Mouse (Mus musculus) embryonic facial prominence, embryonic 13.5 days (tissue): ENCODE results near the gene Setd2. TPM values are rescaled to one million over a fixed set of nuclear protein-coding genes. Genes with fewer than 3 reads are reported as not detected.

Source experiments
- ATAC-seq: fragments of 200-750 bp; cut with Nextera tagmentation; 2 replicates; pipeline ENCODE4 v1.8.0; 2017; ENCODE audit warnings: low read depth; ENCODE audit not compliant: insufficient number of reproducible peaks, insufficient read depth, low FRiP score, low TSS enrichment
- H3K27ac ChIP-seq: fragments of 300-500 bp; sonication (generic); 2 replicates; pipeline ENCODE4 v1.5.1; 2015; ENCODE audit warnings: moderate library complexity, mild to moderate bottlenecking, inconsistent platforms
- H3K27me3 ChIP-seq: fragments of 300-500 bp; sonication (generic); 2 replicates; pipeline ENCODE4 v1.6.1; 2015; ENCODE audit warnings: mild to moderate bottlenecking, inconsistent platforms
- H3K36me3 ChIP-seq: fragments of 300-500 bp; sonication (generic); 2 replicates; pipeline ENCODE4 v1.6.1; 2015; ENCODE audit warnings: mild to moderate bottlenecking, inconsistent platforms
- H3K4me1 ChIP-seq: fragments of 300-500 bp; sonication (generic); 2 replicates; pipeline ENCODE4 v1.6.1; 2015; ENCODE audit warnings: inconsistent platforms
- H3K4me2 ChIP-seq: fragments of 300-500 bp; sonication (generic); 2 replicates; pipeline ENCODE4 v1.6.1; 2015; ENCODE audit warnings: moderate library complexity, mild to moderate bottlenecking, inconsistent platforms
- H3K4me3 ChIP-seq: fragments of 300-500 bp; sonication (generic); 2 replicates; pipeline ENCODE4 v1.5.1; 2015; ENCODE audit warnings: mild to moderate bottlenecking, inconsistent platforms
- H3K9ac ChIP-seq: fragments of 300-500 bp; sonication (generic); 2 replicates; pipeline ENCODE4 v1.6.1; 2015; ENCODE audit warnings: mild to moderate bottlenecking, inconsistent platforms
- H3K9me3 ChIP-seq: fragments of 300-500 bp; sonication (generic); 2 replicates; pipeline ENCODE4 v1.6.1; 2016; ENCODE audit warnings: inconsistent platforms
- WGBS: fragments of 180-500 bp; shearing (Covaris S2); methylation state at CpG from one replicate; pipeline ENCODE4 v1.1.7; 2015; ENCODE audit warnings: mixed read lengths; 5-methylcytosine and 5-hydroxymethylcytosine counted together
- polyA plus RNA-seq: library from polyadenylated mRNA; unstranded; fragments of >200 nt; fragmentation: Nextera tagmentation; extraction: Ambion mirVana; gene quantifications from 2 replicates; pipeline ENCODE4 v1.2.1, GENCODE M21; 2015

Gene Setd2
- 42.2 and 54.9 TPM in 2 replicates for polyA plus RNA-seq

GRCm38 (mm10) chr9:110532538-110533291 lies at the start of gene Setd2:
Gene Setd2, plus strand, starts transcription at chr9:110532597.
- WGBS = under 1% methylated on average over 91 of the region's 109 CpGs
- Histone ChIP-seq H3K9me3 (no peaks in the 10 kb centered on the region), H3K4me2 (peak within 1 kb of the TSS; percentile 72), H3K36me3 (no peaks in the 10 kb centered on the region), H3K9ac (peak within 1 kb of the TSS; percentile 100), H3K4me3 (peak within 1 kb of the TSS; percentile 98), H3K27ac (peak within 1 kb of the TSS; percentile 100), H3K27me3 (no peaks in the 10 kb centered on the region), H3K4me1 (peaks cover 25% of the 10 kb centered on the region)
- peak; percentile 57 for ATAC-seq

- H3K36me3 ChIP-seq = no peaks in the 10 kb centered on the region
- 40% methylated on average over 4 of the region's 4 CpGs for WGBS
Observed at GRCm38 (mm10) chr9:110488841-110489240, 43.6 kb upstream of the Setd2 start.

DNA sequence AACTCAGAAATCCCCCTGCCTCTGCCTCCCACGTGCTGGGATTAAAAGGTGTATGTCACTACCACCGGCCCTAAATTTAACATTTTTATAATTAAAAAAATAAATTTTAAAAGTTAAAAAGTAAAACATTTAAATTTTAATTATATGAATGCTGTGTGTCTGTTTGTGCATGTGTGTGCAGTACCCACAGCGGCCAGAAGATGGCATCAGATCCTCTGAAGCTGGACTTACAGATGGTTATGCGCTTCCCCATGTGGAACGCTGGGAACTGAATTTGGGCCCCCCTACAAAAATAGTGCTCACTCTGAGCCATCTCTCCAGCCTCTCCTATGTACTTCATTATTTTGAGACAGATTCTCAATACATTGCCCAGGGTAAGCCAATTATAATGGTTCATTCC lies 41.5 kb upstream of the Setd2 start:
- Histone ChIP-seq H3K4me1 (no peaks in the 10 kb centered on the region), H3K27me3 (no peaks in the 10 kb centered on the region), H3K27ac (no peak overlapping the region), H3K9ac (no peak overlapping the region), H3K9me3 (peaks cover 3% of the 10 kb centered on the region), H3K4me2 (no peak overlapping the region), H3K36me3 (no peaks in the 10 kb centered on the region), H3K4me3 (no peak overlapping the region)
- 59% methylated on average over 5 of the region's 5 CpGs for WGBS
- ATAC-seq = no peak

More at GRCm38 (mm10) chr9:110488841-110489240, 43.6 kb upstream of the Setd2 start:
- Histone ChIP-seq H3K27ac (no peak overlapping the region), H3K4me3 (no peak overlapping the region), H3K9ac (no peak overlapping the region), H3K4me2 (no peak overlapping the region), H3K4me1 (no peaks in the 10 kb centered on the region), H3K9me3 (peaks cover 3% of the 10 kb centered on the region), H3K27me3 (no peaks in the 10 kb centered on the region)
- no peak for ATAC-seq

DNA sequence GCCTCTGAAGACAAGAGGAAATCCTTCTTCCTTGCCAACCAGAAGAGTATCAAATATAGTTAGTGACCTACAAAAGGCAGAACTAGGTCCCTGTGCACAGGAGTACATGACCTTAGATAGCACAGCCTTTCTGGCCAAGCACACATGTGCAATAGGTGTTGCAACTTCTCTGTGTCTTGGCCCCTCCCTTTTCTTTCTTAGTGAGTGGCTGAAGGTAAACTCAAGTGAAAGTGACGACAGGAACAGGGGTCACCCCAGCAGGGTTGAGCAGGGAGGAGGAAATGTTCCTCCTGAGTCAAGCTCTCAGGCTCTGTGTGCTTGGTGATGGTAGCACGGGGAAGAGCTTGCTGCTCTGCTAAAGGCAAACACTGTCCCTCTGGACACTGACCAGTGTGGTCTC lies 6.7 kb upstream of the Setd2 start:
- no peaks in the 10 kb centered on the region for H3K9me3 ChIP-seq
- no peak overlapping the region for H3K27ac ChIP-seq
- no peaks in the 10 kb centered on the region for H3K36me3 ChIP-seq
- H3K4me3 ChIP-seq = no peak overlapping the region
- 58% methylated on average over 2 of the region's 2 CpGs for WGBS
- no peaks in the 10 kb centered on the region for H3K27me3 ChIP-seq
- H3K4me2 ChIP-seq = no peak overlapping the region
- no peak for ATAC-seq
- H3K9ac ChIP-seq = no peak overlapping the region
- no peaks in the 10 kb centered on the region for H3K4me1 ChIP-seq

DNA sequence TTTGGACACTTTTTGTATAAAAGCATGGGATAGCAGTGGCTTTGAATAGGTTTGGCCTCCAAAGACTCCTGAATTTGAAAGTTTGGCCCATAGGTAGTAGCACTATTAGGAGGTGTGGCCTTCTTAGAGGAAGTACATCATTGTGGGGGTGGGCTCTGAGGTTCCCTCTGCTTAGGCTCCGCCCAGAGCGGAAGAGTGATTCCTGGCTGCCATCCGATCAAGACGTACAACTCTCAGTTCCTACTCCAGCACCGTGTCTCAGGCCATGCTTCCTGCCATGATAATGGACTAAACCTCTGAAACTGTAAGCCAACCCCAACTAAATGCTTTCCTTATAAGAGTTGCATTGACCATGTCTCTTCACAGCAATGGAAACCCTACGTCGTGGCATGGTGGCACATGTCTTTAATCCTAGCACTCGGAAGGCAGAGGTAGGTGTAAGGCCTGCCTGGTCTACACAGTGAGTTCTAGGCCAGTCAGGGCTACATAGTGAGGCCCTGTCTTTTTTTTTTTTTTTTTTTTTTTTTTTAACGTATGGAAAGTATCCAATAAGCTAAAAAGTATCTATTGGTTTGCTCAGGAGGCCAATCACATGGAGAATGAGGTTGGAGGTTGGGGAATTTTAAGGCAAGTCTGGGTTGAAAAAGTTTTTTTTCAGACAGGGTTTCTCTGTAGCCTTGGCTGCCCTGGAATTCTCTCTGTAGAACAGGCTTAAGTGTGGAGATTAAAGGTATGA lies 3.2 kb upstream of the Setd2 start:
- H3K36me3 ChIP-seq = no peaks in the 10 kb centered on the region
- no peaks in the 10 kb centered on the region for H3K27me3 ChIP-seq
- 42% methylated on average over 9 of the region's 9 CpGs for WGBS
- H3K27ac ChIP-seq = no peak overlapping the region
- no peaks in the 10 kb centered on the region for H3K9me3 ChIP-seq
- H3K9ac ChIP-seq = no peak overlapping the region
- peak overlapping the region; percentile 16; the same call in 1 of the 2 replicates for H3K4me2 ChIP-seq
- no peak overlapping the region for H3K4me3 ChIP-seq
- H3K4me1 ChIP-seq = peaks cover 10% of the 10 kb centered on the region
- no peak for ATAC-seq

DNA sequence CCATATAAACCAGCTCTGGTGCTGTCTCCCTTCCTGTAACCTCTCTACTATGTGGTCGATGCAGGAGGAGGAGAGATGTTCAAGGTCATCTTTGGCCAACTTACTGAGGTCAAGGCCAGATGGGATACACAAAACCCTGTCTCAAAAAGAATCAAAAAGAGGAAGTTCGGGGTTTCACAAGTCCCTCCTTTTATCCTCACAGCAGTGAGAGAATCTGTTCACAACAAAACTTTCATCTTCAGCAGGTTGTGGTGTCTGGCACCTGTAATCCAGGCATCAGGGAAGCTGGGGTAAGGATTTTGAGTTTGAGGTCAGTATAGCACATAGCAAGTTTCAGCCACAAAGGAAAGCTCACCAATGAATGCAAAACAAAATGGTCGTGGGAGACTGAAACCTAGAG lies 1.7 kb upstream of the Setd2 start:
- WGBS = 70% methylated on average over 3 of the region's 3 CpGs
- H3K27ac ChIP-seq = no peak overlapping the region
- no peak overlapping the region for H3K4me3 ChIP-seq
- no peaks in the 10 kb centered on the region for H3K27me3 ChIP-seq
- H3K36me3 ChIP-seq = no peaks in the 10 kb centered on the region
- H3K9me3 ChIP-seq = no peaks in the 10 kb centered on the region
- peaks cover 23% of the 10 kb centered on the region for H3K4me1 ChIP-seq
- no peak overlapping the region; the same call in 1 of the 2 replicates for H3K4me2 ChIP-seq
- ATAC-seq = no peak
- no peak overlapping the region for H3K9ac ChIP-seq

DNA sequence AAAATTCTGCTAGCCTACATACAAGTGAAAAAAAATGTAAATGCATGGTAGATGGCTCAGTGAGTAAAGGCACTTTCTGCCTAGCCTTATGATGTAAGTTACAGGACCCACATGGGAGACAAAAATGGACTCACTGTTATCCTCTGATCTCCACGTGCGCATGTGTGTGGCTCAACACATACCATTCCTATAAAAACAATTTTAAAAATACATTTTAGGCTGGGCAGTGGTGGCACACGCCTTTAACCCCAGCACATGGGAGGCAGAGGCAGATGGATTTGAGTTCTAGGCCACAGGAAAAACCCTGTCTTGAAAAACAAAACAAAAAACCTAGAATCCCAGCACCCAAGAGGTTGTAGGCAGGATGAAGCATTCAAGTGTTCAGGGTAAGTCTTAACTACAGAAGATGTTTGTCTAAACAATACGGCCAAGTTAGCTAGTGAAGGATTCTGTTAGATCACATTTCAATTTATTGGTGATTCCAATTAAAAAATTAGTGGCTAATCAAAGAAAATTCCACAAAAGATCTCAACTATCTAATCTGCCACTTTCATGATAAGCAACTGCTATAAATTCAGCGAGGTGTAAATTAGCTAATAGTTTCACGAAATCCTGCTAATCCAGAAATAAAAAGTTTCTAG lies 1.1 kb upstream of the Setd2 start:
- Histone ChIP-seq H3K4me3 (peak overlapping the region; percentile 98), H3K4me1 (peaks cover 25% of the 10 kb centered on the region), H3K9me3 (no peaks in the 10 kb centered on the region), H3K9ac (0 out of 2 replicates have a peak overlapping the region, but pooled peaks have one; percentile 46), H3K27me3 (no peaks in the 10 kb centered on the region), H3K36me3 (no peaks in the 10 kb centered on the region), H3K4me2 (peak overlapping the region; percentile 72), H3K27ac (peak overlapping the region; percentile 100; the same call in 1 of the 2 replicates)
- ATAC-seq = no peak
- 23% methylated on average over 6 of the region's 6 CpGs for WGBS

- Histone ChIP-seq H3K4me3 (peak overlapping the region; percentile 98), H3K27me3 (no peaks in the 10 kb centered on the region), H3K27ac (peak overlapping the region; percentile 100), H3K9ac (peak overlapping the region; percentile 100), H3K36me3 (no peaks in the 10 kb centered on the region), H3K9me3 (no peaks in the 10 kb centered on the region), H3K4me2 (peak overlapping the region; percentile 72), H3K4me1 (peaks cover 25% of the 10 kb centered on the region)
- peak; percentile 100 for ATAC-seq
- WGBS = under 1% methylated on average over 49 of the region's 53 CpGs
Observed at GRCm38 (mm10) chr9:110531914-110532489, 395 bp upstream of the Setd2 start.

GRCm38 (mm10) chr9:110533645-110534044 lies 1.2 kb downstream of the Setd2 start:
- H3K27me3 ChIP-seq = no peaks in the 10 kb centered on the region
- no peak overlapping the region for H3K27ac ChIP-seq
- H3K9me3 ChIP-seq = no peaks in the 10 kb centered on the region
- peaks cover 25% of the 10 kb centered on the region for H3K4me1 ChIP-seq
- ATAC-seq = no peak
- 35% methylated on average over 5 of the region's 5 CpGs for WGBS
- peak overlapping the region; percentile 72 for H3K4me2 ChIP-seq
- peak overlapping the region; percentile 100 for H3K9ac ChIP-seq
- peaks cover 3% of the 10 kb centered on the region; the same call in 1 of the 2 replicates for H3K36me3 ChIP-seq
- H3K4me3 ChIP-seq = peak overlapping the region; percentile 98

DNA sequence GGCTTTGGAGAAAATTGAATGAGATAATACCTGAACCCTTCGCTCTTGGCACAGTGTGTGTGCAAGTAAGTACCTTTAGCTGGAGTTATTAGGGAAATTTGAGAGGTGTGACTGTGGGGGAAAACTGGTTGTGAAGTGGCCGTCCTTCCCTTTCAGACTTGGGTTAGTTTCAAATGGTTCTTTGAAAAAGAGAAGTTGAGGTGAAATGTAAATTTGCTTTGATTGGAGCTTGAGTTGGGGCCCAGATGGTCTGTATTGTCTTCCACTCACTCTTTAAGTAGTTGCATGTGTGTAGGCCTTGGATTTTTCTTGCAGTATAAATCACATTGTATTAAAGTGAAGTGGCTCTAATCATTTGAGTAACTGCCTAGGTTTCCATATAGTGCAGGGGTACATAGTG lies 2.7 kb downstream of the Setd2 start:
- H3K9me3 ChIP-seq = no peaks in the 10 kb centered on the region
- H3K4me1 ChIP-seq = peaks cover 25% of the 10 kb centered on the region
- peak overlapping the region; percentile 98 for H3K4me3 ChIP-seq
- WGBS = 46% methylated on average over 2 of the region's 2 CpGs
- no peak overlapping the region for H3K27ac ChIP-seq
- H3K9ac ChIP-seq = peak overlapping the region; percentile 58; the same call in 1 of the 2 replicates
- H3K27me3 ChIP-seq = no peaks in the 10 kb centered on the region
- ATAC-seq = no peak
- peak overlapping the region; percentile 72 for H3K4me2 ChIP-seq
- H3K36me3 ChIP-seq = peaks cover 6% of the 10 kb centered on the region; the same call in 1 of the 2 replicates

DNA sequence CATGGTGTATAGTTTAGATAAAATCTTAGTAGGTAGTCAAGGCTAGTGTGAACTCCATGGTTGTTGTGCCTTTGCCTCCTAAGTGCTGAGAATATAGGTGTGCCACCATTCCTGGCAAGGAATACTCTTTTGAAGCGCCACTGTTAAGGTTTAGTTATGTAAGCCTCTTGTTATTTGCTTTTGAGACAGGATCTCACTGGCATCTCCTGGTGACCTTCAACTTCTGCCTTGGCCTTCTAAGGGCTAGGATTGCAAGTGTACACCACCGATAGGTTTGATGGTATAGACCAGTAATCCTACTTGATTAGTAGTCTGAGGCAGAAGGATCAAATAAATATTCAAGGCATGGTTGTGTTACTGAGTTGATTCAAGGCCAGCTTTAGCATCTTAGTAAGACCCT lies 4.2 kb downstream of the Setd2 start:
- no peak for ATAC-seq
- H3K4me1 ChIP-seq = peaks cover 25% of the 10 kb centered on the region
- no peaks in the 10 kb centered on the region for H3K27me3 ChIP-seq
- H3K36me3 ChIP-seq = peaks cover 6% of the 10 kb centered on the region; the same call in 1 of the 2 replicates
- no peak overlapping the region for H3K27ac ChIP-seq
- H3K4me3 ChIP-seq = no peak overlapping the region
- no peaks in the 10 kb centered on the region for H3K9me3 ChIP-seq
- H3K9ac ChIP-seq = no peak overlapping the region
- 95% methylated on average over 2 of the region's 2 CpGs for WGBS
- H3K4me2 ChIP-seq = no peak overlapping the region
